Mouse (Mus musculus): Measurements from ENCODE around the gene Kdm2b.

GRCm38 (mm10) chr5:122900558-122901171 is 89.0 kb downstream of the Kdm2b start:
- no peak for TF ChIP-seq CTCF (IDR thresholded peaks at IDR 0.05; ENCODE audit: control insufficient read depth, insufficient read depth, low read length)
- no peak for TF ChIP-seq POLR2A (IDR thresholded peaks at IDR 0.05; ENCODE audit: borderline replicate concordance, control insufficient read depth, low read depth, low read length)
